Mouse (Mus musculus) heart, adult 11 months (tissue): ENCODE data around the gene Macf1.

Source experiments
- DNase-seq: peaks from one replicate; pipeline ENCODE4 v3.0.0; 2022

Gene Macf1

DNA sequence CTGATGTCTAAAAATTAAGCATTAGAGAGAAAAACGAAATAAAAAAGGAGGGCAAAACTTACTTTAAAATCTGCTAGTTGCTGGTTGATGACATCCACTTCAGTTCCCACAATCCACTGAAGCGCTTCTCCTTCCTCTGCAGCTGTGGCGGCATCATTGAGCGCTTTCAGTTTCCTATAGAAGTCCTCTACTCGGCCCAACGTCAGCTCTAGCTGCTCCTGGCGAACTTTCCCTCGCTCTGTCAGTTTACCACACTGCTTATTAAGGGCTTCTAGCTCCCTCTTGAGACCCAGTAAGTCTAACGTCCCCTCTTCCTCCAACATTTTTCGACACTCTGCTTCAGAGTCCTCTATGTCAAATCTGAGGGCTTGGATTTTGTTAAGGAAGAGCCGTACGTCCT is 252.2 kb downstream of the Macf1 start:
- peak; percentile 93 for DNase-seq

DNA sequence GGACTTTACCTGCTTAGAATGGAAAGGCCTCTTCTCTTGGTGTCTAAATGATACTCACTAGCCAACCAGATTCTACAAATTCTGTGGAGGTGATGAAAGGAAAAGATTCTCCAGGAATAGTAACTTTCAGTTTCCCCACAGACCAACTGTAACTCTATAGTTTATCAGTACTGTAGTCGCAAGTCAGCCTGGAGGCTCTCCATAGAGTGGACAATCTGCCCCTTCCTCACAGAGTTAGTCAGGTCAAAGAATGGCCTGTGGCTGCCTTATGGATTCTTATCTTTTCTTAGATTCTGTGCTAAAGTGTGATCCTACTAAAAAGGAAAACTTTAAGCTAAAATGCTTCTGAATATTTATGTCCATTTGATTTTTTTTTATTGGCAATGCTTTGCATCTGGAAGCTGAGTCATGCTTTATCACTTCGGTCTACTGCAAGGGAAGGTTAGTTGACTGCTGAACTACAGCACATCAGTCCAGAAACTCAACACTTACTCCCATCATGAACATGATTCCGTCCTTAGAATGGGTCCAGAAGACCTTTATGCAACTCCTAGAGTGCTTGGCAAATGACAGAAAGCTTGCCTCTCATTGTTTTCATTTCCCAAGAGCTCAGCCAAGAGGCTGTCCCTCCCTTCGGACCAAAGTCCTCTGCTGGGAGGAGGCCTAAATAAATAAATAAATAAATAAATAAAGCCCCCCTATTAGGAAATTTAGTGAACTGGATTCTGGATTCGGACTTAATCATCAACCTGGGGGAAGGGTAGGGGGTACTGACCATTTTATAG is 256.1 kb downstream of the Macf1 start:
- peak; percentile 89 for DNase-seq

DNA sequence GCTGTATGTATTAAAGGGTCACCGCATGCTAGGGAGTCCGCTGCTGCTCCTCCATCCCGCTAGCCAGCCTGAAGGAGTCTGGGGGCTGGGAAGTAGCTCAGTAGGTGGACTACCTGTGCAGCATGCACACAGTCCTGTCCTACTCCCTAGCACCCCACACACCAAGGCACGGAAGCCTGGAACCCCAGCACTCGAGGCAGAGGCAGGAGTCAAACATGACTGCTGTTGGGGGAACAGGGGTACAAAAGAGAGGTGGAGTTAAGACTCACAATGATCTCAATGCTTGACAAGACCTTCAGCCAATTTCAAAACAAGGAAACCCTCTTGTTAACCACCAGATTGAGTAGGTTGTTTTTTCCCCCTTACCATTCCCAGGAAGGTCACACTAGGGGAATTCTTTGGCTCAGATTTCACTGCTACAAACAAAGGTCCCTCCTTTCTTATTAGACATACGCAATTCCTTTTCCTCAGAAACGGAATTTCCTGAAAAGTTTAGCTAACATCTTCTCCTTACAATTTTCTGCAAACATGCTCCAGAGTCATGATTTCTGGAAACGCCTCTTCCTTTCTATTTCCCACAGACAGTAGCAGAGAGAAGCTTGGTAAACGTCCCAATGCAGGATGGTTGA is 256.8 kb downstream of the Macf1 start:
- peak; percentile 93 for DNase-seq

- DNase-seq, result peak; percentile 92
Observed at GRCm38 (mm10) chr4:123426429-123427080, 257.6 kb downstream of the Macf1 start.

GRCm38 (mm10) chr4:123425672-123426272 is 258.4 kb downstream of the Macf1 start:
- peak; percentile 95 for DNase-seq

DNA sequence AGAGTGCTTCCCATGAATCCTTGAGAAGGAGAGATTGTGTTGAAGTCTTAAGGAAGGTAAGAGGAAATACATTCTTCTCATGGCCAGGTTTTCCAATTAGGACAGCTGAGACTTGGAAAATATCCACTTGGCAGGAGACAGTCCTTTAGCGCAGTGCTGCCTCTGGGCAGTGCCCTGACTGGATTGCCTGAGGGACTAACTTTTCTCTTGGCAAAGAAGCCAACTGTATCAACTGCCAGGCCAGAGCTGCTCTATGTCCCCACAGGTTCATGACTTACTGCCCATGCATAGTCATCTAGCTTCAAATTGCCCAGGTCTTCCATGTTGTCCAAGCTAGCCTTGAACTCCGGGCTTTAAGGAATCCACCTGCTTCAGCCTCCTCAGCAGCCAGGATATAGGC is 260.1 kb downstream of the Macf1 start:
- peak; percentile 94 for DNase-seq

DNA sequence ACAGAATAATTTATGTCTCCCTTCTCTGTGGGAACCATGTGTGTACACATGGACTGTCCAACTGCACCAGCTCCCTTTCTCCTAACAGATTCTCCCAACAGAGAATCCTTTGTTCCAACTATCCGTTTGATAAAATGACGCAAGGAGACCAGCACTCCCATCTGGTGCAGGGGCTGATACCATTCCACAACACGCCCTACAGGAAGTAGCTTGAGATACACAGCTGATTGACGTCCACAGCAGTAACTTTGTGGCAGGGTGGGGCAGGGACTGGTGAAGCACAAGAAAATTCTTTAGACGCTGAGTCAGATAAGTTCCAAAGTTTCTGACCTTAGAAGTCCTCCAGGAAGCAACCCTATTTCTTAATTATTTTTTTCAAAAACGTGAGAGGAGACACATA is 261.3 kb downstream of the Macf1 start:
- peak; percentile 99 for DNase-seq

DNA sequence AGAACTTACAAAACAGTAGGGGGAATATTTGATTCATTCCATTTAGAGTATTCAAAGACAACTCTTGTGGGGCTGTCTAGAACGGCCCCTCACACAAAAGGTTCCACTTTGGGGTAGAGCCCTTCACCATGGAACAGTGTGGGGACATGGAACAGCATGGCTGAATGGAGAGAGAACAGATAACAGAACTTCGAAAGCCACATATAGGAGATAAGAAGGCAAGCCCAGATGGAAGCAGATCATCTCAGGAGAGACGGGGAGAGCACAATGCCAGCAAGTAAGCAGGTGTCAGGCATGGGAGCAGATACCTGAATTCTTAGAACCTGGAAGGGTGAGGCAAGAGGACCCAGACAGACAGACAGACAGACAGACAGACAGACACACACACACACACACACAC is 266.1 kb downstream of the Macf1 start:
- DNase-seq, result peak; percentile 41

- no peak for DNase-seq
Observed at GRCm38 (mm10) chr4:123417478-123417877, 266.7 kb downstream of the Macf1 start.

DNA sequence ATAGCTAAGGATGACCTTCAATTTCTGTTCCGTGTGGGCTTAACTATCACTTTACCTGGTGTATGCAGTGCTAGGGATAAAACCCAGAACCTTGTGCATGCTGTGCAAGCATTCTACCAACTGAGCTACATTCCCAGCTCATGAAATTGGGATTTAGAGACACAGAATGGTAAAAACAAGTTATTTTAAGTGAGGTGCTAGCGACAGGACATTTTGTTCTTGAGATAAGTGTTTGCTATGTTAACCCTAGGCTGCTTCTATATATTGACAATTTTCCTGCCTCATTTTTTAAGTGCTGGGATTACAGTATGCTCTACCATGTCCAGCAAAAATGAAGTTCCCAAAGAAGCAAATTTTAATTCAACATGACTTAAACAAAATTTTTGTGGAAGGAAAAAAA is 267.3 kb downstream of the Macf1 start:
- peak; percentile 33 for DNase-seq

DNA sequence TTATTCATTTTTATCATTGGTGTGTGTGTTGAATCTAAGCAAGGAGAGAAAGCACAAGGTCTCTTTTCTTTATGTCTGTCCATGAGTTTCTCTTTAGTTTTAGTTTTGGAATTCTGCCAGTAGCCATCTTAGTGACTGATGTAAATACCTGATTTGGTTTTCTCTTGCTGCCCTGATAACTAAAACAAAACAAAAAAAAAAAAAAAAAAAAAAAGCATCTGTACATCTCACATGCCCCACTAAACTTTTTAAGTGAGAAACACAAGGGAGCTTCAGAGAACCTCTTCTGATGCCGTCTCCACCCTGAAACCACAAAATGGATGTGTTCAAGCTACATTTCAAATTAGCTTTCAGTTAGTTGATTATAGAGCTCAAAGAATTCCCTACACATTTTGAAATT is 268.6 kb downstream of the Macf1 start:
- peak; percentile 6 for DNase-seq

DNA sequence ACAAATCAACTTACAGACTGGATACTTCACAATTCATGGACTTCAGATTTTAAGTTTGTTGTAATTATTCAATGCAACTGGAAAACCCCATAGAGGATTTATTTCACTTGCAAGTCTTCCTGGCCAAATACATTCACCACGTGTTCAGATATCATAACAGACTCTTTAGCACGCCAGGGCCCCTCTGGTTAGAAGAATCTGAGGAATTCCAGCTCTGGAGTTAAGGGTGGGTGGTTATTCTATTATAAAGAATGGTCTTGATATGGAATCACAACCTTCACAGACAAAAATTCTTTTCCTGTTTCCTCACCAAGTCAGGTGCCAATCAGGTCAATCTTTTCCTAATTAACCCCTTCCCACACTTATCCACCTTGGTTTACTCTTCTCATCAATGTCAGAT is 270.3 kb downstream of the Macf1 start:
- DNase-seq, result peak; percentile 79

GRCm38 (mm10) chr4:123412981-123413380 is 271.2 kb downstream of the Macf1 start:
- no peak for DNase-seq

DNA sequence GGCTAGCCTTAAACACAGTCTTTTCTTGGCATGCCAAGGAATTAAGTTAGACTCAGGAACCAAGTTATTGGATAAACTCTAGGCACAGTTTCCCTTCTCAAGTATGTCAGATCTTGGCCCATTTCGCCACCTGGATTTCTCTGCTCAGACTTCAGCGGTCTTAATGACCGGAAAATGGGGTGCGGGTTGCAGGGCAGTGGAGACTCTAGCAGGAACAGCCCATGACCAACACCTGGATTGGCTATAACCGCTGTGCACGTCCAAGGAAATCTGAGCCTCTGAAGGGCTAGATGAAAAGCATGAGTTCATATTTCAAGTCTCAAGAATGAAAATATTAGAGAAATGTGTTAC is 271.7 kb downstream of the Macf1 start:
- DNase-seq, result peak; percentile 97

DNA sequence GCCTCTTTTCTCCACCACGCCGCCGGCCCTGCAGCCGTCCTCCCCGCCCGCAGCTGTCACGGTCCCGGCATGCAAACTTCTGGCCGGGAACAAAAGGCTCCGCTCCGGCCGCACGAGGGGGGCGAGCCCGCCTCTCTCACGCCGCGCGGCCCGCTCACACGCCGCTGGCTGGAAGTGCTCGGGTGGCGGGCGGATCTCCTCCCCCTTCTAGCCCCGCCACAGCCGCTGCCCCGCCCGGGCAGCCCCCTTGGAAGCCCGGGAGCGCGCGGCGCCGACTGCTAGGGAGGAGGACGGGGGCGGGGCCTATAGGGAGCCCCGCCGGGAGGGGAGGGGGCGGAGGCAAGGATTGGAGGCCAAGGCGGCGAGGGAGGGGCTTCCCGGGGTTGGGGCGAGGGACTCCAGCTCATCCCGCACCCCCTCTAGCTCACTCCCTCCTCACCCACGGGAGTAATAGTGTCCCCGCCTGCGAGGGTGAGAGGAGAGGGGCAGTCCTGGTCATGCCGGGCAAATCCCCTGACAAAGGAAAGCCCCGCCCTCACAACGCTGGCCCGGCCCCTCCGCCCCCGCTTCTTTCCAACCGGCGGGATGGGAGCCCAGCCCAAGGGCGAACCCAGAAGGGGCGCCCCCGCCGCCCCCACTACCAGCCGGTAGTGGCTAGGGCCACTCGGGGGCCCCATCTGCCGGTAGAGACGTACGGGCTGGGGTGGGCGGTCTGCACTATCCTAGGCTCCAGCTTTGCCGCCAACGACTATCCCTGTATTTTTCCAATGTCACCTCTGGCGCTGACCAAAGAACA is 272.2 kb downstream of the Macf1 start:
- DNase-seq, result peak; percentile 100

DNA sequence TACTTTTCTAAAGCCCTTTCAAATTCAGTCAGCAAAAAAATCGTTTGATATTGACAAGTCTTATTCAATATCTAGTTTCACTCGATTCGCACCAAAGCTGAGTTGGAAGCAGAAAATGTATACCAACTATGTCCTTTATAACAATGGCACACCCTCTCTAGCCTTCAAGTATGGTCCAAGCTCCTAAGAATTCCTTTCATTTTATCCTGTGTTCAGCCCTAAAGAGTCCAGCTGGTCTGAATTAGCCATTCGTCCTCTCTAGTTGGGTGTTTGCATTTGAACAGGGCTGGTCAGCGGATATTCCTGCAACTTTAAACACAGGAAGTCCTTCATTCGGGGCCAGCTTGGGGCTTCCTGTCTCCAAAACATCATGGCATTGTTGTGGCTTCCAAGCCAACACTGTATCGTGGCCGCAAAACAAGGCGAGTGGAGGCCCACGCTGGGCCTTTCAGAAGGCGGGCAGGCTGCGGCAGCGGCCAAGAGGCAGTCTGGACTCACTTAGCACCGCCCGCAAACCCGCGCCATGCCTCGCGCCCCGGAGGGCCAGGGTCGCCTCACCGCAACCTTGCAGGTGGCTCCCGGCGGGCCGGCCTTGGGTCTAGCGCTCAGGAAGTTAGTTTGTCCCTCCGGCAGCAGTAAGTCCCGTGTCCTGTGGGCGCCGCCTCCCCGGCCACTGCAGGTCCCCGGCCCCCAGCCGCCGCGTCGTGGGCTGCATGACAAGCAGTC is 273.0 kb downstream of the Macf1 start:
- peak; percentile 97 for DNase-seq

- DNase-seq, result peak; percentile 95
Observed at GRCm38 (mm10) chr4:123409752-123410151, 274.4 kb downstream of the Macf1 start.

GRCm38 (mm10) chr4:123409034-123409692 is 275.0 kb downstream of the Macf1 start:
- peak; percentile 94 for DNase-seq

- DNase-seq, result peak; percentile 94
Observed at GRCm38 (mm10) chr4:123407792-123408191, 276.4 kb downstream of the Macf1 start.

DNA sequence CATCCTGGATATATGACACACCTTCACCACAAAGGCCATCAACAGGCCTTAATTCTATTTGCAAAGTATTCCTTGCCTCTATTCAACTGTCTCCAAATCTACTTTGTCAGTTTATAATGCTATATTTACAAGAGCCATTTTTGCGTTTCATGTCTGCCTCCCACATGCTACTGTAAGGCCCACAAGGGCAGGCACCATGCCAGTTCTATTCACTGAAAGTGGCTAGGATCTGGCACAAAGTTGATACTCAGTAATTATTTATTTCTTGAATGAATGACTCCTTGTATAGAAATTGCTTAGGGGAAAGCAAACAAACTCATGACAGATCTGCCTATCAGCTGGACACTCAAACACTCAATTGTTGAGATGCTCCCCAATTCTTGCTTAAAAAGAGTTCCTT is 280.1 kb downstream of the Macf1 start:
- peak; percentile 86 for DNase-seq

GRCm38 (mm10) chr4:123402244-123402643 is 281.9 kb downstream of the Macf1 start:
- peak; percentile 59 for DNase-seq

DNA sequence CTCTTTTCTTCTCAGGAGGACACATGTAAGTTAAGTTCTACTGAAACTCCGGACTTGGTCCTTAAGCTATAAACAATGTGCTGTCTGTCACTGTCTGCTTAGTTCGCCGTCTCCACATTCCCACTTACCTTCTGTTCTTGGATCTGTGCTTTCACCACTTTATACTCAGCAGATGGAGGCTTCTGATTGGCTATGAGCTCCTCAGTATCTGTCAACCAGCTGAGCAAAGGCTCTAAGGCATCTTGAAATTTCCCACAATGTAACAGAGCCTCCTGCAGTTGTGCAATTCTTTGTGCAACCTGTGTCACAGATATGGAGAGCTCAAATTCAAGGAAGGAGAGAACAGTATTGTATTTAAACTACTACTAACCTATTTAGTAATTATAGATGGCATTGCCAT is 282.9 kb downstream of the Macf1 start:
- peak; percentile 55 for DNase-seq
